Mouse (Mus musculus) liver, embryonic 14.5 days (tissue): ENCODE measurements around the gene Kif3a.

ENCODE experiments used
- CTCF ChIP-seq: IDR thresholded peaks from 2 replicates; pipeline ENCODE4 v1.5.1; 2016; ENCODE audit warnings: antibody characterized with exemption, low read depth, control low read depth
- EP300 ChIP-seq: IDR thresholded peaks from 2 replicates; pipeline ENCODE4 v1.6.1; 2016; ENCODE audit warnings: antibody characterized with exemption, low read depth

DNA sequence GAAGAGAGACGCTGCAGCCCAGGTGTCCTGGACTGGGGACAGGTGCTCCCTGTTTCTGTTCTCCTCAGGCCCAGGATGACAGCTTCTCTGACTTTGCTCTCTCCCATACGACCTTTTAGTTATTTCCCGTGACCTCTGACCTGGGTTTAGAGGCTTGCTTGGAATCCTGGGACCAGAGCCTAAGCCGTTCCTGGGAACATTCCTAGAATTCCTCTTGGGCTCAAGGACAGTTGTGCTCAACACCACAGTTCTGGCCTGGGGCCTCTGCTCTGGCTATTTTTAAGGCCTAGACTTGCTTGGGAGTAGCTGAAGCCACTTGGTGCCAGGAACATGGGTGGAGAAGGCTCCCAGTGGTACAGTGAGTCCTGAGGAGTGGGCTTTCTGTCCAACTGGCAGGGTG lies 41.7 kb upstream of the Kif3a start:
- TF ChIP-seq CTCF: no peak
- TF ChIP-seq EP300: no peak
